Mouse (Mus musculus) lung, postnatal 0 days (tissue): ENCODE measurements around the gene Adam15.

ENCODE experiments used
- CTCF ChIP-seq: IDR thresholded peaks from 2 replicates; pipeline ENCODE4 v1.5.1; 2016; ENCODE audit warnings: antibody characterized with exemption, mild to moderate bottlenecking
- EP300 ChIP-seq: IDR thresholded peaks from 2 replicates; pipeline ENCODE4 v1.6.1; 2016; ENCODE audit warnings: antibody characterized with exemption, mild to moderate bottlenecking, control low read depth

GRCm38 (mm10) chr3:89341794-89342193, 8.0 kb downstream of the Adam15 start:
- TF ChIP-seq CTCF (no peak), EP300 (no peak)
